Mouse (Mus musculus): Measurements from ENCODE around the gene Grin2b. TPM values are rescaled to one million over a fixed set of nuclear protein-coding genes. Genes with fewer than 3 reads are reported as not detected.

Gene Grin2b
- polyA plus RNA-seq, 1 experiment from 2014 or later: 0.12 TPM

- peak overlapping the region; percentile 40 to 42 for H3K4me3 ChIP-seq (ENCODE audit: control insufficient read depth in 1 of 2, insufficient read depth in 1 of 2, low read depth in 1 of 2, low read length in 2 of 2)
- H3K27me3 ChIP-seq (ENCODE audit: control insufficient read depth, insufficient read depth, low read length): peaks cover 48% of the 10 kb centered on the region
- no peak overlapping the region for H3K27ac ChIP-seq (replicated peaks in 1 of 2; ENCODE audit: control insufficient read depth in 1 of 2, insufficient read depth in 1 of 2, low read depth in 2 of 2, low read length in 2 of 2)
- no peaks in the 10 kb centered on the region for H3K36me3 ChIP-seq (ENCODE audit: control insufficient read depth, insufficient read depth, low read length)
- 0 out of 2 replicates have a peak overlapping the region, but pooled peaks have one; percentile 30 for H3K9ac ChIP-seq (ENCODE audit: low read length)
- H3K9me3 ChIP-seq (ENCODE audit: control insufficient read depth, low read length): no peaks in the 10 kb centered on the region
- H3K4me1 ChIP-seq (ENCODE audit: control insufficient read depth in 2 of 2, insufficient read depth in 2 of 2, low read length in 2 of 2): peaks cover 2 to 7% of the 10 kb centered on the region in 2 experiments; a peak in 1 of 4 replicates
- no peak for ATAC-seq (ENCODE audit: insufficient number of reproducible peaks, insufficient read depth, low FRiP score, low read depth)
- peak overlapping the region; percentile 87 for H3K4me2 ChIP-seq (ENCODE audit: low read length)
- under 1% methylated on average over 42 of the region's 43 CpGs for WGBS
Observed at GRCm38 (mm10) chr6:136172172-136172651, 1.1 kb downstream of the Grin2b start.

- H3K4me1 ChIP-seq (ENCODE audit: control insufficient read depth in 2 of 2, insufficient read depth in 2 of 2, low read length in 2 of 2): peaks cover 2 to 7% of the 10 kb centered on the region in 2 experiments; a peak in 1 of 4 replicates
- no peaks in the 10 kb centered on the region for H3K36me3 ChIP-seq (ENCODE audit: control insufficient read depth, insufficient read depth, low read length)
- peak overlapping the region; percentile 87; the same call in 1 of the 2 replicates for H3K4me2 ChIP-seq (ENCODE audit: low read length)
- H3K27me3 ChIP-seq (ENCODE audit: control insufficient read depth, insufficient read depth, low read length): peaks cover 48% of the 10 kb centered on the region
- H3K27ac ChIP-seq (replicated peaks in 1 of 2; ENCODE audit: control insufficient read depth in 1 of 2, insufficient read depth in 1 of 2, low read depth in 2 of 2, low read length in 2 of 2): no peak overlapping the region
- WGBS: 26% methylated on average over 7 of the region's 7 CpGs
- no peak for ATAC-seq (ENCODE audit: insufficient number of reproducible peaks, insufficient read depth, low FRiP score, low read depth)
- no peak overlapping the region for H3K9ac ChIP-seq (ENCODE audit: low read length)
- H3K9me3 ChIP-seq (ENCODE audit: control insufficient read depth, low read length): no peaks in the 10 kb centered on the region
- H3K4me3 ChIP-seq (ENCODE audit: control insufficient read depth in 1 of 2, insufficient read depth in 1 of 2, low read depth in 1 of 2, low read length in 2 of 2): no peak overlapping the region
Observed at GRCm38 (mm10) chr6:136171343-136171742, 2.0 kb downstream of the Grin2b start.

- ATAC-seq (ENCODE audit: insufficient number of reproducible peaks, insufficient read depth, low FRiP score, low read depth): no peak
- no peaks in the 10 kb centered on the region for H3K9me3 ChIP-seq (ENCODE audit: control insufficient read depth, low read length)
- no peak overlapping the region for H3K27ac ChIP-seq (replicated peaks in 1 of 2; ENCODE audit: control insufficient read depth in 1 of 2, insufficient read depth in 1 of 2, low read depth in 2 of 2, low read length in 2 of 2)
- no peak overlapping the region for H3K9ac ChIP-seq (ENCODE audit: low read length)
- no peak overlapping the region for H3K4me2 ChIP-seq (ENCODE audit: low read length)
- H3K4me1 ChIP-seq (ENCODE audit: control insufficient read depth in 2 of 2, insufficient read depth in 2 of 2, low read length in 2 of 2): peaks cover 2 to 7% of the 10 kb centered on the region in 2 experiments; a peak in 1 of 4 replicates
- no peaks in the 10 kb centered on the region for H3K36me3 ChIP-seq (ENCODE audit: control insufficient read depth, insufficient read depth, low read length)
- WGBS: 70% methylated on average over 5 of the region's 5 CpGs
- peaks cover 43% of the 10 kb centered on the region for H3K27me3 ChIP-seq (ENCODE audit: control insufficient read depth, insufficient read depth, low read length)
- no peak overlapping the region for H3K4me3 ChIP-seq (ENCODE audit: control insufficient read depth in 1 of 2, insufficient read depth in 1 of 2, low read depth in 1 of 2, low read length in 2 of 2)
Observed at GRCm38 (mm10) chr6:136170381-136170780, 2.9 kb downstream of the Grin2b start.

- Histone ChIP-seq H3K4me1 (ENCODE audit: control insufficient read depth in 2 of 2, insufficient read depth in 2 of 2, low read length in 2 of 2) (peaks cover 0 to 3% of the 10 kb centered on the region in 2 experiments; a peak in 1 of 4 replicates), H3K9ac (ENCODE audit: low read length) (no peak overlapping the region), H3K4me2 (ENCODE audit: low read length) (no peak overlapping the region), H3K9me3 (ENCODE audit: control insufficient read depth, low read length) (no peaks in the 10 kb centered on the region), H3K27me3 (ENCODE audit: control insufficient read depth, insufficient read depth, low read length) (peaks cover 30% of the 10 kb centered on the region), H3K36me3 (ENCODE audit: control insufficient read depth, insufficient read depth, low read length) (no peaks in the 10 kb centered on the region), H3K27ac (replicated peaks in 1 of 2; ENCODE audit: control insufficient read depth in 1 of 2, insufficient read depth in 1 of 2, low read depth in 2 of 2, low read length in 2 of 2) (no peak overlapping the region), H3K4me3 (ENCODE audit: control insufficient read depth in 1 of 2, insufficient read depth in 1 of 2, low read depth in 1 of 2, low read length in 2 of 2) (no peak overlapping the region)
- no peak for ATAC-seq (ENCODE audit: insufficient number of reproducible peaks, insufficient read depth, low FRiP score, low read depth)
- WGBS: 70% methylated on average over 5 of the region's 5 CpGs
Observed at GRCm38 (mm10) chr6:136167361-136167760, 6.0 kb downstream of the Grin2b start.

- 72% methylated on average over 9 of the region's 9 CpGs for WGBS
- ATAC-seq (ENCODE audit: insufficient number of reproducible peaks, insufficient read depth, low FRiP score, low read depth): no peak
- no peak overlapping the region for H3K27ac ChIP-seq (replicated peaks in 1 of 2; ENCODE audit: control insufficient read depth in 1 of 2, insufficient read depth in 1 of 2, low read depth in 2 of 2, low read length in 2 of 2)
Observed at GRCm38 (mm10) chr6:136165443-136166077, 7.8 kb downstream of the Grin2b start.

GRCm38 (mm10) chr6:136162090-136162489, 11.2 kb downstream of the Grin2b start:
- H3K36me3 ChIP-seq (ENCODE audit: control insufficient read depth, insufficient read depth, low read length): no peaks in the 10 kb centered on the region
- 85% methylated on average over 11 of the region's 11 CpGs for WGBS
- no peaks in the 10 kb centered on the region for H3K27me3 ChIP-seq (ENCODE audit: control insufficient read depth, insufficient read depth, low read length)
- H3K9me3 ChIP-seq (ENCODE audit: control insufficient read depth, low read length): no peaks in the 10 kb centered on the region
- H3K27ac ChIP-seq (replicated peaks in 1 of 2; ENCODE audit: control insufficient read depth in 1 of 2, insufficient read depth in 1 of 2, low read depth in 2 of 2, low read length in 2 of 2): no peak overlapping the region
- no peak overlapping the region for H3K4me2 ChIP-seq (ENCODE audit: low read length)
- no peak overlapping the region for H3K9ac ChIP-seq (ENCODE audit: low read length)
- H3K4me3 ChIP-seq (ENCODE audit: control insufficient read depth in 1 of 2, insufficient read depth in 1 of 2, low read depth in 1 of 2, low read length in 2 of 2): no peak overlapping the region
- H3K4me1 ChIP-seq (ENCODE audit: control insufficient read depth in 2 of 2, insufficient read depth in 2 of 2, low read length in 2 of 2): no peaks in the 10 kb centered on the region
- ATAC-seq (ENCODE audit: insufficient number of reproducible peaks, insufficient read depth, low FRiP score, low read depth): no peak

More at GRCm38 (mm10) chr6:136165443-136166077, 7.8 kb downstream of the Grin2b start:
- Histone ChIP-seq H3K4me1 (ENCODE audit: control insufficient read depth in 2 of 2, insufficient read depth in 2 of 2, low read length in 2 of 2) (no peaks in the 10 kb centered on the region), H3K27me3 (ENCODE audit: control insufficient read depth, insufficient read depth, low read length) (peaks cover 13% of the 10 kb centered on the region), H3K36me3 (ENCODE audit: control insufficient read depth, insufficient read depth, low read length) (no peaks in the 10 kb centered on the region), H3K9ac (ENCODE audit: low read length) (no peak overlapping the region), H3K9me3 (ENCODE audit: control insufficient read depth, low read length) (no peaks in the 10 kb centered on the region), H3K4me3 (ENCODE audit: control insufficient read depth in 1 of 2, insufficient read depth in 1 of 2, low read depth in 1 of 2, low read length in 2 of 2) (no peak overlapping the region), H3K4me2 (ENCODE audit: low read length) (no peak overlapping the region)

- Histone ChIP-seq H3K9ac (ENCODE audit: low read length) (no peak overlapping the region), H3K36me3 (ENCODE audit: control insufficient read depth, insufficient read depth, low read length) (no peaks in the 10 kb centered on the region), H3K4me3 (ENCODE audit: control insufficient read depth in 1 of 2, insufficient read depth in 1 of 2, low read depth in 1 of 2, low read length in 2 of 2) (no peak overlapping the region), H3K9me3 (ENCODE audit: control insufficient read depth, low read length) (no peaks in the 10 kb centered on the region), H3K27me3 (ENCODE audit: control insufficient read depth, insufficient read depth, low read length) (no peaks in the 10 kb centered on the region), H3K4me2 (ENCODE audit: low read length) (no peak overlapping the region), H3K27ac (replicated peaks in 1 of 2; ENCODE audit: control insufficient read depth in 1 of 2, insufficient read depth in 1 of 2, low read depth in 2 of 2, low read length in 2 of 2) (no peak overlapping the region), H3K4me1 (ENCODE audit: control insufficient read depth in 2 of 2, insufficient read depth in 2 of 2, low read length in 2 of 2) (no peaks in the 10 kb centered on the region)
- no peak for ATAC-seq (ENCODE audit: insufficient number of reproducible peaks, insufficient read depth, low FRiP score, low read depth)
- 63% methylated on average over 9 of the region's 9 CpGs for WGBS
Observed at GRCm38 (mm10) chr6:136153444-136153843, 19.9 kb downstream of the Grin2b start.
